Mouse (Mus musculus) mesoderm, embryonic 11.5 days (tissue): ENCODE data around the gene Ggt1.

ENCODE experiments used
- DNase-seq: peaks from one replicate; pipeline ENCODE4 v3.0.0-alpha.2; 2012; ENCODE audit warnings: low read depth, low spot score

The Ggt1 gene

GRCm38 (mm10) chr10:75633048-75633447, 71.6 kb downstream of the Ggt1 start:
- no peak for DNase-seq

GRCm38 (mm10) chr10:75633576-75634139, 72.3 kb downstream of the Ggt1 start:
- DNase-seq = no peak

DNA sequence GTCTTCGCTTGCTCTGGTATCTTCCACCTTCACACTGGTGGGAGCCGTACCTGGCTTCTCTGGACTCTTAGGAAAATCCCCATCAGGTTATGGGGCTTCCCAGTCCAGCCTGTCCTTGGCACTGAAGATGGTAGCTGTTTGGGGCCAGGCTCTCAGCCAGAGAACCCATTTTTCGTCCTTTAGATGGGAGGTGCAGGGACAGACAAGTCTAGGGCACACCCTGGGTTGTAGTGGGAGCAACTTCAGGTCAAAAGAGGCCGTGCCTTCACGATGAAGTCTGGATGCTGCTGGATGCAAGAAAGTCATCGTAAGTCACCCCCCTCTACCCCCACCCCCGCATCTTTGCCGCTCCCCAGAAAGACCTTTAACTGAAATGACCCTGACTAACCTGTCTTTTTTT, 73.2 kb downstream of the Ggt1 start:
- DNase-seq = no peak

GRCm38 (mm10) chr10:75635019-75635692, 73.8 kb downstream of the Ggt1 start:
- no peak for DNase-seq

GRCm38 (mm10) chr10:75635693-75636055, 74.3 kb downstream of the Ggt1 start:
- peak; percentile 83 for DNase-seq
